10 mouse cellular contexts compared by ENCODE assay signal in genomic region chr17:62940573-62941252, GRCm38 (mm10). TPM values are rescaled to one million over a fixed set of nuclear protein-coding genes. Genes with fewer than 3 reads are reported as not detected.
A peak's percentile ranks its signal among the peaks of the same experiment; 100 is the strongest.
DNase-seq lines count a peak whose midpoint lies in the region; ATAC-seq and TF ChIP-seq lines count a peak whose summit lies in the region.
"Had no signal": no experiment of that assay in that cellular context is flagged by ENCODE, and none has a peak within 500 bp of the region (broad histone marks: within the 10 kb centered on the region; RNA-seq: fewer than 3 reads in every experiment).

No protein-coding gene starts in this region.

- no peaks in the 10 kb centered on the region for H3K36me3 ChIP-seq in neural tube, embryonic 12.5 days
- no peaks in the 10 kb centered on the region for H3K36me3 ChIP-seq in forebrain, embryonic 16.5 days (ENCODE audit: control insufficient read depth, insufficient read depth)
- no peaks in the 10 kb centered on the region for H3K36me3 ChIP-seq in lung, postnatal 0 days (ENCODE audit: insufficient read depth, low read length)

- peaks cover 3% of the 10 kb centered on the region; the same call in 1 of the 2 replicates for H3K4me1 ChIP-seq in neural tube, embryonic 12.5 days
- H3K4me1 ChIP-seq in forebrain, embryonic 16.5 days (replicated peaks; ENCODE audit: control insufficient read depth, insufficient read depth, low read length), result peaks cover 9% of the 10 kb centered on the region; the same call in 1 of the 2 replicates
- H3K4me1 ChIP-seq in lung, postnatal 0 days (ENCODE audit: insufficient read depth, low read depth, low read length), result no peaks in the 10 kb centered on the region; the same call in 1 of the 2 replicates

- ATAC-seq in neural tube, embryonic 12.5 days (ENCODE audit: low FRiP score, low read depth), result 0 out of 2 replicates have a peak, but pooled peaks have one; percentile 33
- ATAC-seq in forebrain, embryonic 16.5 days, result peak; percentile 38; the same call in 1 of the 2 replicates
- peak; percentile 93 for ATAC-seq in lung, postnatal 0 days

- no peaks in the 10 kb centered on the region for H3K27me3 ChIP-seq in neural tube, embryonic 12.5 days (replicated peaks)
- 0 out of 2 replicates have a peak, but pooled peaks cover 2% of the 10 kb centered on the region for H3K27me3 ChIP-seq in forebrain, embryonic 16.5 days (replicated peaks; ENCODE audit: control insufficient read depth, insufficient read depth, low read length)
- H3K27me3 ChIP-seq in lung, postnatal 0 days (replicated peaks; ENCODE audit: insufficient read depth, low read length), result no peaks in the 10 kb centered on the region

- H3K9me3 ChIP-seq in neural tube, embryonic 12.5 days, result no peaks in the 10 kb centered on the region
- no peaks in the 10 kb centered on the region for H3K9me3 ChIP-seq in forebrain, embryonic 16.5 days (ENCODE audit: control insufficient read depth, low read length)
- no peaks in the 10 kb centered on the region for H3K9me3 ChIP-seq in lung, postnatal 0 days (ENCODE audit: low read length)

- H3K27ac ChIP-seq in neural tube, embryonic 12.5 days, result no peak overlapping the region
- no peak overlapping the region for H3K27ac ChIP-seq in forebrain, embryonic 16.5 days (ENCODE audit: low read length)
- H3K27ac ChIP-seq in lung, postnatal 0 days (ENCODE audit: low read length), result no peak overlapping the region
- H3K27ac ChIP-seq: gastrocnemius, adult 2 months had no signal

- DNase-seq in neural tube, embryonic 10.5 days (ENCODE audit: extremely low spot score, low spot score), result no peak
- DNase-seq in lung, postnatal 0 days (ENCODE audit: low spot score), result peak; percentile 88
- no peak for DNase-seq in cerebellum, postnatal 14 days
- no peak for DNase-seq in right cerebral cortex, adult 18-20 months
- no peak for DNase-seq in layer of hippocampus, postnatal 10 days (ENCODE audit: low spot score in 2 of 2)
- no peak for DNase-seq in layer of hippocampus, postnatal 25 days (ENCODE audit: extremely low spot score in 1 of 2, low spot score in 1 of 2)
- DNase-seq: gastrocnemius, adult 2 months; thymus, postnatal 25 days had no signal

- no peak overlapping the region for H3K4me3 ChIP-seq in neural tube, embryonic 12.5 days
- no peak overlapping the region for H3K4me3 ChIP-seq in forebrain, embryonic 16.5 days (replicated peaks; ENCODE audit: low read length)
- no peak overlapping the region for H3K4me3 ChIP-seq in lung, postnatal 0 days (ENCODE audit: low read depth, low read length)
- H3K4me3 ChIP-seq: gastrocnemius, adult 2 months had no signal

- no peak for TF ChIP-seq CTCF in lung, postnatal 0 days (IDR thresholded peaks at IDR 0.05)

- H3K9ac ChIP-seq in neural tube, embryonic 12.5 days, result no peak overlapping the region
- H3K9ac ChIP-seq in forebrain, embryonic 16.5 days (replicated peaks; ENCODE audit: low read depth, low read length), result no peak overlapping the region
- H3K9ac ChIP-seq in lung, postnatal 0 days (replicated peaks; ENCODE audit: low read depth), result no peak overlapping the region

- H3K4me2 ChIP-seq in neural tube, embryonic 12.5 days (replicated peaks), result peak overlapping the region; percentile 39; the same call in 1 of the 2 replicates
- H3K4me2 ChIP-seq in forebrain, embryonic 16.5 days (ENCODE audit: low read length), result no peak overlapping the region; the same call in 1 of the 2 replicates
- H3K4me2 ChIP-seq in lung, postnatal 0 days (replicated peaks; ENCODE audit: low read depth, low read length), result no peak overlapping the region

- peak; percentile 72 for TF ChIP-seq EP300 in lung, postnatal 0 days (IDR thresholded peaks at IDR 0.05)

- 23% methylated on average over 7 of the region's 7 CpGs for WGBS in neural tube, embryonic 12.5 days
- 6% methylated on average over 7 of the region's 7 CpGs for WGBS in forebrain, embryonic 16.5 days
- 29% methylated on average over 7 of the region's 7 CpGs for WGBS in lung, postnatal 0 days

RNA-seq across cellular contexts. Expression of gene Efna5, which starts 59.6 kb away (rescaled TPM):
- 40.6 and 41.6 TPM in 2 replicates for polyA plus RNA-seq in neural tube, embryonic 12.5 days (2016; fragmentation: Nextera tagmentation; extraction: Ambion mirVana)
- polyA plus RNA-seq in forebrain, embryonic 16.5 days (2015; fragmentation: Nextera tagmentation; extraction: Ambion mirVana), result 20.0 and 22.4 TPM in 2 replicates
- 6.7 TPM in 2 replicates for polyA plus RNA-seq in lung, postnatal 0 days (2015; fragmentation: Nextera tagmentation; extraction: Ambion mirVana)
- 10 to 100 TPM; 13.3 to 13.5 TPM for total RNA-seq in layer of hippocampus, postnatal 10 days (2021)
- total RNA-seq in layer of hippocampus, postnatal 25 days (2021), result 1 to 10 TPM; 6.9 to 7.2 TPM

Comparison
In these comparisons a context has a peak if more than half of its experiments do, and no peak if none do; other contexts are left out.
1. ATAC-seq: peak in every context shown above with its lines; median percentile 93 in lung, postnatal 0 days; 38 in forebrain, embryonic 16.5 days; 33 in neural tube, embryonic 12.5 days.